Comparison of ENCODE assay signal across 9 mouse cellular contexts in genomic region chr13:54389971-54390564, GRCm38 (mm10). TPM values are rescaled to one million over a fixed set of nuclear protein-coding genes. Genes with fewer than 3 reads are reported as not detected.
DNase-seq lines count a peak whose midpoint lies in the region; ATAC-seq lines count a peak whose summit lies in the region.
"Had no signal": no experiment of that assay in that cellular context is flagged by ENCODE, and none has a peak within 500 bp of the region (broad histone marks: within the 10 kb centered on the region; RNA-seq: fewer than 3 reads in every experiment).

No protein-coding gene starts in this region.

- no peak for DNase-seq in heart, adult 8-10 months (ENCODE audit: low spot score)
- DNase-seq in midbrain, embryonic 10.5 days (ENCODE audit: low spot score) = no peak
- no peak for DNase-seq in layer of hippocampus, adult 8-10 months (ENCODE audit: low spot score in 2 of 2)

- no peak overlapping the region for H3K4me3 ChIP-seq in heart, embryonic 13.5 days
- H3K4me3 ChIP-seq in midbrain, embryonic 13.5 days (replicated peaks) = no peak overlapping the region
- no peak overlapping the region for H3K4me3 ChIP-seq in midbrain, embryonic 10.5 days
- H3K4me3 ChIP-seq in forebrain, embryonic 16.5 days (replicated peaks; ENCODE audit: low read length) = no peak overlapping the region
- H3K4me3 ChIP-seq in stomach, embryonic 15.5 days (replicated peaks) = no peak overlapping the region
- H3K4me3 ChIP-seq: limb, embryonic 12.5 days had no signal

- H3K4me2 ChIP-seq in heart, embryonic 13.5 days = no peak overlapping the region
- H3K4me2 ChIP-seq in midbrain, embryonic 13.5 days (replicated peaks) = no peak overlapping the region
- peak overlapping the region; percentile 18 for H3K4me2 ChIP-seq in forebrain, embryonic 16.5 days (ENCODE audit: low read length)
- H3K4me2 ChIP-seq in stomach, embryonic 15.5 days = no peak overlapping the region
- H3K4me2 ChIP-seq: limb, embryonic 12.5 days had no signal

- WGBS in heart, embryonic 13.5 days = 15% methylated on average over 8 of the region's 8 CpGs
- WGBS in midbrain, embryonic 13.5 days = 59% methylated on average over 8 of the region's 8 CpGs
- 81% methylated on average over 8 of the region's 8 CpGs for WGBS in midbrain, embryonic 10.5 days
- 23% methylated on average over 8 of the region's 8 CpGs for WGBS in forebrain, embryonic 16.5 days
- 35% methylated on average over 8 of the region's 8 CpGs for WGBS in stomach, embryonic 15.5 days

- H3K9ac ChIP-seq in heart, embryonic 13.5 days = no peak overlapping the region
- H3K9ac ChIP-seq in midbrain, embryonic 13.5 days (replicated peaks) = no peak overlapping the region
- no peak overlapping the region for H3K9ac ChIP-seq in forebrain, embryonic 16.5 days (replicated peaks; ENCODE audit: low read depth, low read length)
- no peak overlapping the region for H3K9ac ChIP-seq in stomach, embryonic 15.5 days
- H3K9ac ChIP-seq: limb, embryonic 12.5 days had no signal

- ATAC-seq in heart, embryonic 13.5 days (ENCODE audit: extremely low read depth, insufficient number of reproducible peaks, low FRiP score, low TSS enrichment) = no peak
- ATAC-seq in midbrain, embryonic 13.5 days = peak; percentile 81
- ATAC-seq in forebrain, embryonic 16.5 days = peak; percentile 89
- peak; percentile 65; the same call in 1 of the 2 replicates for ATAC-seq in stomach, embryonic 15.5 days (ENCODE audit: insufficient read depth, low FRiP score, low read depth)
- no peak for ATAC-seq in erythroblast, adult 5-6 weeks (replicated peaks; ENCODE audit: low FRiP score, poor library complexity, severe bottlenecking)

- H3K27ac ChIP-seq in heart, embryonic 13.5 days (replicated peaks) = peak overlapping the region; percentile 13; the same call in 1 of the 2 replicates
- peak overlapping the region; percentile 79 for H3K27ac ChIP-seq in midbrain, embryonic 13.5 days
- no peak overlapping the region for H3K27ac ChIP-seq in midbrain, embryonic 10.5 days (replicated peaks)
- peak overlapping the region; percentile 94 for H3K27ac ChIP-seq in forebrain, embryonic 16.5 days (ENCODE audit: low read length)
- no peak overlapping the region for H3K27ac ChIP-seq in stomach, embryonic 15.5 days
- H3K27ac ChIP-seq: limb, embryonic 12.5 days had no signal

- peaks cover 28% of the 10 kb centered on the region for H3K27me3 ChIP-seq in heart, embryonic 13.5 days (replicated peaks)
- no peaks in the 10 kb centered on the region for H3K27me3 ChIP-seq in midbrain, embryonic 13.5 days
- H3K27me3 ChIP-seq in midbrain, embryonic 10.5 days (ENCODE audit: low read depth, poor library complexity, severe bottlenecking) = no peaks in the 10 kb centered on the region
- H3K27me3 ChIP-seq in forebrain, embryonic 16.5 days (replicated peaks; ENCODE audit: control insufficient read depth, insufficient read depth, low read length) = no peaks in the 10 kb centered on the region
- H3K27me3 ChIP-seq in stomach, embryonic 15.5 days (replicated peaks) = no peaks in the 10 kb centered on the region

- H3K36me3 ChIP-seq in heart, embryonic 13.5 days = no peaks in the 10 kb centered on the region
- no peaks in the 10 kb centered on the region for H3K36me3 ChIP-seq in midbrain, embryonic 13.5 days
- no peaks in the 10 kb centered on the region for H3K36me3 ChIP-seq in midbrain, embryonic 10.5 days
- no peaks in the 10 kb centered on the region for H3K36me3 ChIP-seq in forebrain, embryonic 16.5 days (ENCODE audit: control insufficient read depth, insufficient read depth)
- H3K36me3 ChIP-seq in stomach, embryonic 15.5 days = no peaks in the 10 kb centered on the region
- H3K36me3 ChIP-seq: limb, embryonic 12.5 days had no signal

- H3K4me1 ChIP-seq in heart, embryonic 13.5 days = peaks cover 18% of the 10 kb centered on the region
- H3K4me1 ChIP-seq in midbrain, embryonic 13.5 days (replicated peaks) = peaks cover 18% of the 10 kb centered on the region
- no peaks in the 10 kb centered on the region for H3K4me1 ChIP-seq in midbrain, embryonic 10.5 days
- peaks cover 48% of the 10 kb centered on the region for H3K4me1 ChIP-seq in forebrain, embryonic 16.5 days (replicated peaks; ENCODE audit: control insufficient read depth, insufficient read depth, low read length)
- H3K4me1 ChIP-seq in stomach, embryonic 15.5 days = peaks cover 5% of the 10 kb centered on the region; the same call in 1 of the 2 replicates
- H3K4me1 ChIP-seq: limb, embryonic 12.5 days had no signal

- H3K9me3 ChIP-seq in heart, embryonic 13.5 days = no peaks in the 10 kb centered on the region
- H3K9me3 ChIP-seq in midbrain, embryonic 13.5 days = no peaks in the 10 kb centered on the region
- H3K9me3 ChIP-seq in midbrain, embryonic 10.5 days (replicated peaks) = no peaks in the 10 kb centered on the region
- H3K9me3 ChIP-seq in forebrain, embryonic 16.5 days (ENCODE audit: control insufficient read depth, low read length) = no peaks in the 10 kb centered on the region
- no peaks in the 10 kb centered on the region for H3K9me3 ChIP-seq in stomach, embryonic 15.5 days
- H3K9me3 ChIP-seq: limb, embryonic 12.5 days had no signal

RNA-seq across cellular contexts. Expression of gene Cplx2, which starts 18.9 kb away (rescaled TPM):
- 2.2 and 2.9 TPM in 2 replicates for polyA plus RNA-seq in heart, embryonic 13.5 days (2015; fragmentation: Nextera tagmentation; extraction: Ambion mirVana)
- 1 to 10 TPM; 2.0 to 3.0 (median 2.5) TPM for total RNA-seq in heart, adult 8-10 months (2022)
- 28.0 and 31.0 TPM in 2 replicates for polyA plus RNA-seq in midbrain, embryonic 13.5 days (2015; fragmentation: Nextera tagmentation; extraction: Ambion mirVana)
- 9.9 and 15.3 TPM in 2 replicates for polyA plus RNA-seq in midbrain, embryonic 10.5 days (2016; fragmentation: Nextera tagmentation; extraction: Ambion mirVana)
- polyA plus RNA-seq in forebrain, embryonic 16.5 days (2015; fragmentation: Nextera tagmentation; extraction: Ambion mirVana) = 31.8 and 34.3 TPM in 2 replicates
- 3.9 and 4.0 TPM in 2 replicates for polyA plus RNA-seq in stomach, embryonic 15.5 days (2015; fragmentation: Nextera tagmentation; extraction: Ambion mirVana)
- not detected in 2 replicates for total RNA-seq in erythroblast, adult 5-6 weeks (2015; ENCODE audit: low replicate concordance)
- 0.34 TPM in 1 of 2 replicates, not detected in the other for total RNA-seq in erythroblast, adult 5-6 weeks (2017; ENCODE audit: low replicate concordance)
- total RNA-seq in layer of hippocampus, adult 8-10 months (2022) = 100 to 1,000 TPM; 865 to 892 (median 878) TPM

Comparison
In these comparisons a context has a peak if more than half of its experiments do, and no peak if none do; other contexts are left out.
1. H3K27ac ChIP-seq: peak in heart, embryonic 13.5 days (single experiment), midbrain, embryonic 13.5 days (single experiment) and forebrain, embryonic 16.5 days (single experiment); none in midbrain, embryonic 10.5 days (single experiment) and stomach, embryonic 15.5 days (single experiment).
2. ATAC-seq: peak in midbrain, embryonic 13.5 days (single experiment), forebrain, embryonic 16.5 days (single experiment) and stomach, embryonic 15.5 days (single experiment); none in heart, embryonic 13.5 days (single experiment) and erythroblast, adult 5-6 weeks (single experiment).